Mouse (Mus musculus): ENCODE data around the gene Slc22a6.

Gene Slc22a6

DNA sequence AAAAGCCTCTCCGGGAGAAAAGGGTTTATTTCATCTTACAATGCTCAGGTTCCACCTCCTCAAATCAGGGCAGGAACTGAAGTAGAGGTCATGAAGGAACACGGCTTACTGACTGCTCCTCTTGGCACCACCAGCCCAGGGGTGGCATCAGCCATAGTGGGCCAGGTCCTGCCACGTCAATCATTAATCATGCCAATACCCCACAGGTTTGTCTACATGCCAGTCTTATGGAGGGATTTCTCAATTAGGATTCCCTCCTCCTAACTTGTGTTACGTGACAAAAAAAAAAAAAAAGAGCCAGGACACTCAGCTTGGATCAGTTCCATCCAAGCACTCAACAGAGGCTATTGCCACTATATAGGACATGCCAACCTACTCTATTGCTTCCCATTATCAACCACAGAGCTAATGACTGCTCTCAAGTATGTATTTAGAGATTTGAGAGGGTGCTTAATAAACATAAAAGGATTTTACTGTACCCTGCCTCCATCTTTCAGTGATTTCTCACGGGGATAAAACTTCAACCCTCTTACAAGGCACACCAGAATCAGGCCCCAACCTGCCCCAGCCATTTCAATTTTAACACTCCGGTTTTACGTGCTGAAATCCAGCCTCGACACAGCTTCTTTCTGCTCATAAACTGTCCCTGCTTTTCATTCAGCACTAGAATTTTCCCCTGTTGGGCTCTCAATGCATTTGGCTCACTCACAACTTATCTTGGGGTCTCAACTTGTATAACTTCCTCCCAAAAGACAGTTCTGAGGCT lies 6.3 kb upstream of the Slc22a6 start:
- CTCF ChIA-PET, result no interaction called here

DNA sequence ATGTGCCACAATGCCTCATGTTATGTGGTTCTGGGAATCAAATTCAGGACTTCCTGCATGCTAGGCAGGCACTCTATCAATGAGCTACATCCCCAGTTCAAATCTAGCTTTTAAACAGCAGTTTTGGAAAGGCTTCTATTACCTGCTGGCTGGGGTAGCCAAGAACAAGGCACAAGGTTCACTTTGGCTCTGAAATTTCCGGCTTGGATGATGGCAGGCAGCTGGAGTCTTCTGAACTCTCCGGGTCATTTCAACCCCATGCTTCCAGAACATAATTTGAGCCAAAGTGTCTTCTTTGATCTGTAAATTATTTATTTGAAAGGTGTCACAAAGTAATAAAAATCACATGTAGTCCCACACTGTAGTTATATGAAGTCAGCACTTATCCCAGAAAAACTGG lies 4.7 kb upstream of the Slc22a6 start:
- CTCF ChIA-PET, result no interaction called here

DNA sequence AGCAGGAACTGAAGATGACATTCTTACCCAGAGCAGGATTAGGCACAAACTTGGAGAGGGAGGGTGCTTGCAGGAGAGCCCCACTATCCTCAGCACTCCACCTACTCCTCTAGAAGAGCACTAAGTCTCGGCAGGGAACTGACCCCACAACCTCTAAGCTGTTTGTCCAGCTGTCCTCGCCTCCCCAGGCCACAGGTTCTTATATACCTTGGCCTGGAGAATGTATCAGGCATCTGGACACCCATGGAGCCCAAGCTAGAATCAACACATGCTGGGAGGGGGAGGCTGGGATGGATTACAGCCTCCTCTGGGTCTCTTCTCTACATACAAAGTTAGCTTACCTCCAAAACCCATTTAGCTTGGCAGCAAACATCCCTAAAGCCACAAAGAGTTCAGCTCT lies 3.5 kb upstream of the Slc22a6 start:
- CTCF ChIA-PET, result no interaction called here

DNA sequence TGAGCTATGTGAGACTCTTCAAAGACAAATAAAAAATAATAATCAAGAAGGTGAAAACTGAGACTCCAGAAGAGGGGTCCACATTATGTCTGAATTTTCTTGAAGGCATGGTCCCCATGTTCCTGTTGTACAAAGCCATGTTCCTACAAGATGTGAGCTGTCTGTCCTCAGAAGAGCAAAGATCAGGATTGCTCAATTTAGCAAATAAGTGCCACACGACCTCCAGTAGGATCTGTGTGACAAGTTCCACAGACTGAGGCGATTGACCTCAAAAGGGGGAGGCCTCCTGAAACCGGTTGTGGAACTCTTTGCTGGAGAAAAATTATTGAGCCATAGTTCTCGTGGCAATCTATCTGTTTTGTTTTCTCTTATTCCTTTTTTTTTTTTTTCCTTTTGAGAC lies 1.5 kb upstream of the Slc22a6 start:
- CTCF ChIA-PET, result no interaction called here

DNA sequence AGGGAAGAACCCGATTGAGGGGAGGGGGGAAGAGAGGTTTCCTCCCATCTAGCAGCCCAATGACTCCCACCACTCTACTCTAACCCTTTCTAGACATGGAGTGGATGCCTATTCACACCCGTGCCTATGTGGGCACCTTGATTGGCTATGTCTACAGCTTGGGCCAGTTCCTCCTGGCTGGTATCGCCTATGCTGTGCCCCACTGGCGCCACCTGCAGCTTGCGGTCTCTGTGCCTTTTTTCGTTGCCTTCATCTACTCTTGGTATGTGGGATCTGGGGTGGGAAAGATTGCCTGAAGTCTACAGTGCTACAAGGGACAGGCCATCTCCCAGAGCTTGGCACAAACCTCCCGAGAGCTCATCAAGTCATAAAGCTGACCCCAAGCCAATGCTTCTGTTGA lies 3.3 kb downstream of the Slc22a6 start:
- CTCF ChIA-PET, result no interaction called here

DNA sequence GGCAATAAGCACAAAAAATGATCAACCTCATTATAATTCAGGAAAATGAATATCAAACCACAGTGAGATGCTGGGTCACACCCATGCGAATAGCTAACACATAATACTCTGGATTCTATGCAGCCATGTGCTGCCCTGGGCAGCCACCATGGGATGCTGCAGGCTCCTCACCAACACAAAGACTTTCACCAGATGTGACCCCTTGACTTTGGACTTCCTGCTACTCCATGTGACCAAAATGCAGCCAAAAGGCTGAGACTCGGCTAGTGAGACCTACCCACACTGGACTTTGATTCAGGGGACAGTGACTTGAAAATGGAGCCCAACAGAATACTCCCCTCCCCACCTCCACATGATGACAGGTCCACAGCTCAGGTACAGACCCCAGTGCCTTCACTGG lies 12.4 kb downstream of the Slc22a6 start:
- CTCF ChIA-PET, result no interaction called here

DNA sequence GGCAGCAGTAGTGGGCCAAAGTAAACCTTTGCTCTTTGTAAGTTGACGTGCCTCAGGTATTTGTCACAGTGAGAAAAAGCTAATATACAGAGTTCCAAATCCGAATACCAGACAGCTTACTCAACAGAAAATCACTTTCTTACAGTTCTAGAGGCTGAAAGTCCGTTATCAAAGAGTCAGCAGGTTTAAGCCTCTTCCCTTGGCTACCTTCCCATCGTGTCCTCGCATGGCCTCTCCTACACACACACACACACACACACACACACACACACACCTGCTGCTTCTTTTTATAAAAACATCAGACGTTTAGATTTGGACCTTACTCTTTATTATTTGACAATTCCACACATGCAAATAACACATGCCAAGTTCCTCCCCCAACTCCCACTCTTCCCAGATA lies 13.0 kb downstream of the Slc22a6 start:
- CTCF ChIA-PET, result no interaction called here

DNA sequence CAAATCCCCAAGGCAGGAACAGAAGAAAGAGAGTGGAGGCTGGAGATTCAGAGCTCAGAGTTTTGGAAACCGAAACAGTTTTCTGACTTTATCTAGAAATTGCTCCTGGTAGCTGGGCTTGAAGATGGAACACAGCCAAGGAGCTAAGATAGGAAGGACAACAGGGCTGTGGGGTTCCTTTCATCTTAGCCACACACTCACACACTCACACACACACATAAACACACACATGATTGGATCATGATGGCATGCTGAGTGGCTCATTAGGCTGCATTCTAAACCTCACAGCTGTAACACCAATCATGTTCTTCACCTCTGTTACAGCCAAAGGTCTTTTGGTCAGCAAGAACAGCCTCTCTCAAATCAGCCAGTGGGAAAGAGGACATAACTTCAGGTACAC lies 14.2 kb downstream of the Slc22a6 start:
- CTCF ChIA-PET, result no interaction called here

DNA sequence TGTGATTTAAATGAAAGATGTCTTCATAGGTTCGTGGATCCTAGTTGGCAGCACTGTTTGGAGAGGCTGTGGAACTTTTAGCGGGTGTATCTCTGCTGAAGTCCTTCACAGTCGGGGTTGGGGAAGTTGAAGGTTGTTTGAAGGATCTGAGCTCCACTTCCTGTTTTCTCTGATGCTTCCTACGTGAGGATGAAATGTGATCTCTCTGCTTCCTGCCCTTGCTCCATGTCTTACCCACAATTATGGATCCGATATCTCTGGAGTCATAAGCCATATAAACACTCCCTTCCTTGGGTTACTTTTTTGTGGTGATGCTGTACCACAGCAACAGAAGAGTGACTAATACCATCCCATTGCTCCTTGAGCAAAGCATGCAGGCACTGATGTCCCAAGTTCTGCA lies 24.2 kb downstream of the Slc22a6 start:
- CTCF ChIA-PET, result no interaction called here

DNA sequence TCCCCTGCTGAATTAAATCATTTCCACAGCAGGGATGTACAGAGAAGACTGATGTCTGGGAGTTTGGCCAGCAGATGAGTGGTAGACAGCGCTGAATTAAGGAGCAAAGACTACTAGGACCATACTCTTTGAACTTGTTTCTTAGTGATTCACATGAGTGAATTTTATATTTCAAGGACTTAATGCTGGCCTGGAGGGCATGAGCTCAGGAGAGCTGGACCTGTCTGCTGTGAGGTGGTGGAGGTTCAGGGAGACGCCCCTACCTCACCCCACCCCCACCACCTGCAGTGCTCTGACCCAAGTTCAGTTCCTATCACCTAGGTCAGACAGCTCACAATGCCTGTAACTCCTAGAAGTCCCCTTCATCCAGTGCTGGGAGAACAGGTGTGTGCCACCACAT lies 28.6 kb downstream of the Slc22a6 start:
- CTCF ChIA-PET, result no interaction called here

DNA sequence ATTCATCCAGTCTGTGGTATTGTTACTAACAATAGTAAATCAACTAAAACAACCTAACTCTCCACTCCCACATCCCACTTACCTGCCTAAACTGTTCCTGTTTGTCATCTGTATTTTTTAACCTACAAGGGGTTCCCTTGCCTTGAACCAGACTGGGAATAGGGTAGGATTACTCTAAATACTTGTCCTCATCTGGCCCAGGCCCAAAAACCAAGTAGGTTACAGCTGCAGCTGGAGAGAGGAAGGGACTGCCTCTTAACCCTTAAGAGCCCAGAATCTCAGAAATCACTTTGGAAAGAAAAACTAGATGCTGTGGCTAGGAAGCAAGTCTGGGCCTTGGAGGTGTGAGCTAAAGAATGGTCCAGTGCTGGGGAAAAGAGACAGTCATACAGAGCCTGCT lies 38.0 kb downstream of the Slc22a6 start:
- CTCF ChIA-PET, result interaction anchor here (0.6 kb wide), 1 partner anchor 1144 kb away, joined by 5 read pairs; no protein-coding TSS in a partner anchor

DNA sequence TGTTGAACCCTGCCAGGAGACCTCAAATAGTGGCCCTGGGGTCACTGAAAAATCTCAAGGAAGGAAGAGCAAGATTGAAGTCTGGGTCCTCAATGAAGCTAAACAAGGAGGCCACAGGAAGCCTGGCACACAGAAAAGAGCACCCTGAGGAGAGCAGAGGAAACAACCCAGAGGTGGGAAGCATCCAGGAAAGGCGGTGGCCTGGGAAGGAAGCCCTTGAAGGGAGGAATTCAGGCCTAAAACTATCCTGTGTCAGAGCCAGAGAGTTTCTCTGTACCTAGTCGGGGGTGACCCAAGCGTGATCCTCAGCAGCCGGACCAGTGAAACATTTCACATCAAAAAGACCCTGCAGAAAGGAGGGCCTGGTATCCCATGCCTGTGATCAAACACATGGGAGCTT lies 38.5 kb downstream of the Slc22a6 start:
- CTCF ChIA-PET, result interaction anchor here (0.5 to 0.6 kb wide), 2 partner anchors 13 to 1144 kb away, joined by 4 to 5 read pairs; no protein-coding TSS in a partner anchor

DNA sequence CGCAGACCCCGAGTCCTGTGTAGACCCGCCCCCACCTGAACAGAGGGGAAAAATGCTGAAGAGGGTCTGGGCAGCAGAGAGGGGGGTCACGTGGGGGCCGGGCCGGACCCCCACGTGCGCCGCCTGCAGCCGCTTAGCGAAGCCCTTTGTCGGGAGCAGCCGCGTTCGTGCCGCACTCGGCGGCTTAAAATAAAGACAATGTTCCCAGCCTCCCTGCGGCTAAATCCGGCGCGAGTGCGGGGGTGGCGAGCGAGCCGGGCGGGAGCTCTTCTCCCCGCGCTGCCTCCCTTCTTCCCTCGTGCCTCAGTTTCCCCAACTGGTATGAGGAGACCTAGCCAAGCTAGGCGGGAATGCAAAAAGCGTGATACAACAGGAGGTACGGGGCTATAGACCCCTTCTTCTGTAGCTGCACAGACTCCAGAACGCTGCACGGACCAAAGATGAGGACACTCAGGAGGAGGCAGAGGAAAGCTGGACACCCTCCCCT lies 44.0 kb downstream of the Slc22a6 start:
- CTCF ChIA-PET, result no interaction called here

DNA sequence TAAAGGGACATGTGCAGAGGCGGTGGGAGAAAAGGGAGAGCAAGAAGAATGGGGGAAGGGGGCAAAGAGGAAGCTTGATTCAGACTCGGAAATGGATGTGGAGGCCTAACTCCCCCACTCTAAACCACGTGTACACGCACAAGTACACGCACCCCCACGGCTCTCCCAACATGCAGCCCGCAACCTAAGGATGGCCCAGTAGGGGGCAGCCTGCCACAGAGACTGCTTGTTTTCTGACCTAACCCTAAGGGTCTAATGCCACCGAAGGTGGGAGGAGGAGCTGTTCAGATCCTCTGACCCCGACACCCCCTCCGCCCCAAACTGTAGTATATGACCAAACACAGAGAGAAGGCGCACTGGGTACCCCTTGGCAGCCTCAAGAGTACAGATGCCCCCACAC lies 44.5 kb downstream of the Slc22a6 start:
- CTCF ChIA-PET, result interaction anchor here (0.8 kb wide), 1 partner anchor 13 kb away, joined by 5 read pairs; no protein-coding TSS in a partner anchor

DNA sequence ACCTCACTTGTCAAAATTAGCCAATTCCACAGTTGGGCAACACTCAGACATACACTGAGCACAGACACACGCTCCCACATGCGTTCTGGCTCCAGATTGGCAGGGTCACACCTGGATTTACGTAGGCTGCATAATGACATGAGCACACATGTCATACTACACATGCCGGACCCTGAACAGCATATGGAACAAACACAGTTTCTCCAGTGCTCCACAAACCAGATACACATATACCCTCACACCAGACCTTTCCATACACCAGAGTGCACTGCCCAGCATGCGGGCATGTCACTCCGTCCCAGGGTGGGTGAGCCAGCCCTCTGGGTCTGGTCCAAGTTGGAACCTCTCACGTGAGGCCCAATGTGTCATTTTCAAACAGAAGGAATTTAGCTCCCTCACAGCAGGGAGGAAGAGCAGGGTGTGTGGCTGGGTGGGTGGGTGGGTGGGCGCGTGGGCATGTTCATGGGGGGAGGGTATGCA lies 45.6 kb downstream of the Slc22a6 start, which contains the start of gene Chrm1:
Gene Chrm1, plus strand, starts transcription at position 430 of the 480 bp plus-strand sequence.
- CTCF ChIA-PET, result interaction anchor here (0.8 kb wide), 1 partner anchor 12 kb away, joined by 5 read pairs; no protein-coding TSS in a partner anchor

DNA sequence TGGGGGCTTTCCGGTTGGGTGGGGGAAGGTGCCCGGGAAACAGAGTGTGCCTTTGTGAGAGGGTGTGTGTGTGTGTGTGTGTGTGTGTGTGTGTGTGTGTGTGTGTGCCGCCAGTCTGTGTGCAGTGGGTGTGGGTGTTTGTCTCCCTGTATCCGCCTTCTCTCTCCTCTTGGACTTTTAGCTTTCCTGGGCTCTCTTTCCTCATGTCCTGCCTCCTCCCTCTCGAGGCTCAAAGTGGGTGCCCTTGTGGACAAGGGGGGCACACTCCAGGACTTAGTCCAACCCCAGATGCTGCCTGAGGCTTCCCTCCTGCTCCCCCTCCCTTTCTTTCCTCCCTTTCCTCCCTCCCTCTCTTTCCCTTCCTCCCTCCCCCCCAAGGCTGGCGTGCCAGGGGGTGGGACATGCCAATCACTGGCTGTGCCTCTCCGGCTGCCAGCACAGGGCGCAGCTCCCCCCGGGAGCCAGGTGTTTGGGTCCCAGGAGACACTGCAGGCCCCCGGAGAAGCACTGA lies 46.1 kb downstream of the Slc22a6 start:
- CTCF ChIA-PET, result no interaction called here

DNA sequence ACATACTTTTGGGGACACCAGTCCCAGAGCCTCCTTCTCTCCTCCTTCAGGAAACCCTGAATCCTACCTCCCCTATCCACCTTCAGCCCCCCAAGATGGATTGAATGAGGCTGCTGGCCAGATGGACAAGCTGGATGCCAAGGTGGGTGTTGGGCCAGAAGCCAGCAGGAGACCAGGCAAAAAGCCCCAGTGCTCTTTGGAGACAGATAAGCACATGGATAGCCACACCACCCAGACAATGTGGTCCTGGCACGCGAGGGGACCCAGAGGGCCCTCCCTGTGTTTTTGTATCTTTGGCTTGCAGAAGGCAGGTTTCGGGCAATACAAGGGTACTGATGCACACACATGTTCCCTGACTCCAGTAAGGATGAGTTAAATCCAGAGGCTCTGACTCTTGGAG lies 47.0 kb downstream of the Slc22a6 start:
- CTCF ChIA-PET, result no interaction called here

DNA sequence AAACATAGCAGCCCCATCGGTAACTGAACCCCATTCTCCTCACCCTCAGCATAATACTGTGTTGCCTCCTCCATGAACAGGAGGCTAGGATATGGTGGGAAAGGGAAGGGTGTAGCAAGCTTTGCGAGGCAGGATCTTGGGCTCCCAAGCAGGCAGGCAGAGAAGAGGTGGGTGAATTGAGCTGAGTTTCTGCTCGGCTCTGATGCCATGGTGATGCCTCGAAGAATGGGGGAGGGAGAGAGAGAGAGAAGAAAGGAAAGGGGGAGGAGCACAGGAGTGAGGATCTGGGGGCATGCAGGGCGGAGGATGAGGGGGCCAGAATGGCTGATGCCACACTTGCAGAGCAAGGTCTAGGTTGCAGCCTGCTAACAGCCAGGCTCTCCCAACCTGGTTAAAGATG lies 47.9 kb downstream of the Slc22a6 start:
- CTCF ChIA-PET, result no interaction called here

DNA sequence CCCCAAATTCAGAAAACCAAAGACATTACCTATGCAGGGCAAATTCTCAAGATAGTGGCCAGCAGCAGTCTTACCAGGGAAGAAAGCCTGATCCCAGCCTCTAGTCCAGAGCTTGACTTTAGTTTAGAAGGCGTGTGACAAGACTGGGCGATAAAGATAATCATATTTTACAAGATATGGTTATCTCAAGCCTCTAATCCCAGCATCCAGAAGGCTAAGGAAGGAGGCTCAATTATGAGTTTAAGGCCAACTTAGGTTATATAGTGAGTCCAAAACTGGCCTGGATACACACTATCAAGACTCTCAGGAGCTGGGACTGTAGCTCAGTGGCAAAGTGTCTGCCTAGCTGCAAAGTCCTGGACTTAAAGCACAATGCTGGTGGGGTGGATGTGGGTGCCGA lies 55.0 kb downstream of the Slc22a6 start:
- CTCF ChIA-PET, result interaction anchor here (1.0 kb wide), 1 partner anchor 11 kb away, joined by 4 read pairs; no protein-coding TSS in a partner anchor

DNA sequence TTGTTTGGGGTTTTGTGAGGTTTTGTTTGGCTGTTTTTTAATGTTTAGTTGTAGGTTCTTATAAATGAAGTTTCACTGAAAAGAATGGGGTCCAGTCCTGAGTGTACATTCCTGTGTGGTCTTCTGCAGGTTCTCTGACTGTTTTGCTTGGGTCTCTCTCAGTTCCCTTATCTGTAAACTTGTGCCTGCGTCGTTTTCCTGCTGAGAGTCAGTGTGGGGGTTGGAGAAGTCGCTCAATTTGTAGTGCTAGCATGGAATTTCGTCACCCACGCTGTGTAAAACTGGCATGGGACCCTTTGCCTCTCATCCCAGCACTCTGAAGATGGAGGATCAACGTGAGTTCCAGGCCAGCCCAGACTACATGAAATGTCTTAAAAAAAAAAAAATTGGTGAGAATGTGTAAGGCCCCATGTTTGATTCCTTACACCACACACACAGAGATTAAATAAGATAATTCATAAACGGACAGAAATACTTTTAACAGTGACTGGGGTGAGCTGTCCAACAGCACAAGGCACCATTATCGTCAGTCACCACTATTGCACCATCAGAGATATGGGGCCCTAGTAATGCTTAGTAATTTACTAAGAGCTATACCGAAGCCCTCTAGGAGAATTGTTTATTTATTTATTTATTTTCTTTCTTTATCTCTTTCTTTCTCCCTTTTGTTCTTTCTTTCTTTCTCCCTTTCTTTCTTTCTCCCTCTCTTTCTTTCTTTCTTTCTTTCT lies 55.7 kb downstream of the Slc22a6 start:
- CTCF ChIA-PET, result interaction anchor here (1.0 kb wide), 1 partner anchor 10 kb away, joined by 4 read pairs; no protein-coding TSS in a partner anchor

Measured in spleen, embryonic (tissue).